Mouse (Mus musculus) midbrain, embryonic 16.5 days (tissue): ENCODE results near the gene Csrnp3. TPM values are rescaled to one million over a fixed set of nuclear protein-coding genes. Genes with fewer than 3 reads are reported as not detected.
A peak's percentile ranks its signal among the peaks of the same experiment; 100 is the strongest.

Experiments
- ATAC-seq: fragments of 200-750 bp; cut with Nextera tagmentation; 2 replicates; pipeline ENCODE4 v1.8.0; 2017; ENCODE audit warnings: moderate TSS enrichment
- H3K27ac ChIP-seq: fragments of 300-500 bp; sonication (generic); 2 replicates; pipeline ENCODE4 v1.5.1; 2014; ENCODE audit warnings: mild to moderate bottlenecking, low read length, mixed read lengths
- H3K27me3 ChIP-seq: fragments of 300-500 bp; sonication (generic); 2 replicates; pipeline ENCODE4 v1.6.1; 2014; ENCODE audit warnings: low read depth, low read length, mixed read lengths; ENCODE audit not compliant: control insufficient read depth, insufficient read depth
- H3K36me3 ChIP-seq: fragments of 300-500 bp; sonication (generic); 2 replicates; pipeline ENCODE4 v1.6.1; 2014; ENCODE audit warnings: mild to moderate bottlenecking, low read length, moderate library complexity, mixed read lengths; ENCODE audit not compliant: control insufficient read depth, insufficient read depth
- H3K4me1 ChIP-seq: fragments of 300-500 bp; sonication (generic); 2 replicates; pipeline ENCODE4 v1.6.1; 2014; ENCODE audit warnings: mild to moderate bottlenecking, low read length, mixed read lengths; ENCODE audit not compliant: control insufficient read depth, insufficient read depth
- H3K4me2 ChIP-seq: fragments of 300-500 bp; sonication (generic); 2 replicates; pipeline ENCODE4 v1.6.1; 2014; ENCODE audit warnings: mild to moderate bottlenecking, low read length, mixed read lengths
- H3K4me3 ChIP-seq: fragments of 300-500 bp; sonication (generic); 2 replicates; pipeline ENCODE4 v1.5.1; 2014; ENCODE audit warnings: low read depth, mild to moderate bottlenecking, low read length, moderate library complexity, mixed read lengths
- H3K9ac ChIP-seq: fragments of 300-500 bp; sonication (generic); 2 replicates; pipeline ENCODE4 v1.6.1; 2014; ENCODE audit warnings: low read depth, low read length, mixed read lengths
- H3K9me3 ChIP-seq: fragments of 300-500 bp; sonication (generic); replicated peaks from 2 replicates; pipeline ENCODE4 v1.6.1; 2014; ENCODE audit warnings: mild to moderate bottlenecking, low read length, mixed read lengths; ENCODE audit not compliant: control insufficient read depth, poor library complexity, severe bottlenecking
- WGBS: fragments of 180-500 bp; shearing (Covaris S2); extraction: QIAGEN DNeasy Blood & Tissue Kit; methylation state at CpG from one replicate; pipeline ENCODE4 v1.1.7; 2014; 5-methylcytosine and 5-hydroxymethylcytosine counted together
- polyA plus RNA-seq: library from polyadenylated mRNA; unstranded; fragments of >200 nt; fragmentation: Nextera tagmentation; extraction: Ambion mirVana; gene quantifications from 2 replicates; pipeline ENCODE4 v1.2.1, GENCODE M21; 2015

Gene Csrnp3
- polyA plus RNA-seq, 1 experiment from 2014 or later: 56.0 TPM

GRCm38 (mm10) chr2:65929927-65930326 lies 84.4 kb downstream of the Csrnp3 start:
- no peaks in the 10 kb centered on the region for H3K36me3 ChIP-seq
- peak overlapping the region; percentile 37 for H3K4me3 ChIP-seq
- peak overlapping the region; percentile 68 for H3K9ac ChIP-seq
- WGBS: 19% methylated on average over 11 of the region's 11 CpGs
- peak overlapping the region; percentile 89 for H3K27ac ChIP-seq
- H3K4me2 ChIP-seq: peak overlapping the region; percentile 48
- no peaks in the 10 kb centered on the region for H3K9me3 ChIP-seq
- no peaks in the 10 kb centered on the region for H3K27me3 ChIP-seq
- peaks cover 13% of the 10 kb centered on the region for H3K4me1 ChIP-seq
- ATAC-seq: peak; percentile 89

GRCm38 (mm10) chr2:65931313-65931712 lies 85.7 kb downstream of the Csrnp3 start:
- ATAC-seq: no peak
- Histone ChIP-seq H3K27me3 (no peaks in the 10 kb centered on the region), H3K4me2 (peak overlapping the region; percentile 82), H3K4me3 (peak overlapping the region; percentile 53), H3K9me3 (no peaks in the 10 kb centered on the region), H3K4me1 (peaks cover 13% of the 10 kb centered on the region), H3K27ac (peak overlapping the region; percentile 94), H3K9ac (peak overlapping the region; percentile 82), H3K36me3 (no peaks in the 10 kb centered on the region)
- WGBS: 25% methylated on average over 7 of the region's 7 CpGs

GRCm38 (mm10) chr2:65931841-65932311 lies 86.3 kb downstream of the Csrnp3 start:
- Histone ChIP-seq H3K9ac (peak overlapping the region; percentile 82), H3K4me3 (peak overlapping the region; percentile 53), H3K4me2 (peak overlapping the region; percentile 82), H3K9me3 (no peaks in the 10 kb centered on the region), H3K36me3 (no peaks in the 10 kb centered on the region), H3K4me1 (peaks cover 13% of the 10 kb centered on the region), H3K27me3 (no peaks in the 10 kb centered on the region), H3K27ac (peak overlapping the region; percentile 94)
- 1% methylated on average over 11 of the region's 11 CpGs for WGBS
- peak; percentile 90 for ATAC-seq

- Histone ChIP-seq H3K27ac (peak overlapping the region; percentile 63), H3K4me1 (peaks cover 16% of the 10 kb centered on the region), H3K9me3 (no peaks in the 10 kb centered on the region), H3K4me3 (peak overlapping the region; percentile 8), H3K27me3 (no peaks in the 10 kb centered on the region), H3K36me3 (no peaks in the 10 kb centered on the region), H3K9ac (peak overlapping the region; percentile 52), H3K4me2 (peak overlapping the region; percentile 43)
- no peak for ATAC-seq
- whole genome bisulfite sequencing: 29% methylated on average over 2 of the region's 2 CpGs
Observed at GRCm38 (mm10) chr2:65934099-65934498, 88.5 kb downstream of the Csrnp3 start.

GRCm38 (mm10) chr2:65938900-65939299 lies 93.3 kb downstream of the Csrnp3 start:
- ATAC-seq: no peak
- no peak overlapping the region for H3K9ac ChIP-seq
- no peak overlapping the region for H3K4me2 ChIP-seq
- H3K36me3 ChIP-seq: no peaks in the 10 kb centered on the region
- no peak overlapping the region for H3K4me3 ChIP-seq
- WGBS: 25% methylated on average over 3 of the region's 3 CpGs
- no peaks in the 10 kb centered on the region for H3K27me3 ChIP-seq
- peaks cover 22% of the 10 kb centered on the region for H3K4me1 ChIP-seq
- peak overlapping the region; percentile 46; the same call in 1 of the 2 replicates for H3K27ac ChIP-seq
- no peaks in the 10 kb centered on the region for H3K9me3 ChIP-seq

DNA sequence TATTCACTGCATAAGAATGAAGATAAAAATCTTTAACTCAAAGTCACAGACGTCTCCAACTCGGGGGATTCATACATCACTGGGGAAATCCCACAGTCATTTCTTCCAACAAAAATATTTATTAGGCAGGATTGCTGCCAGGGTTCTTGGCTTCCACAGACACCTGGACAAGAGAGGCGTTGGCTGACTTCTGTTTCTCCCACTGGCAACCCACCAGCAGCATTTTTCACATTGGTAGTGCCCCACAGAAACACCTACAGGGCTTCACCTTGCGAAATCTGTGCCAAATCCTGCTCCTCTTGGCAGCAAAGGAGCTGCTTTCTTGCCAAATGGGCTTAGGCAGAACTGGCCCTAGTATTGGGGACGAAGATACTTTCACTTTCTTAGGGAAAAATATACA lies 94.8 kb downstream of the Csrnp3 start:
- Histone ChIP-seq H3K4me2 (no peak overlapping the region), H3K36me3 (no peaks in the 10 kb centered on the region), H3K9me3 (no peaks in the 10 kb centered on the region), H3K4me1 (peaks cover 17% of the 10 kb centered on the region), H3K9ac (no peak overlapping the region), H3K27me3 (no peaks in the 10 kb centered on the region), H3K4me3 (no peak overlapping the region), H3K27ac (no peak overlapping the region)
- WGBS: 78% methylated on average over 5 of the region's 5 CpGs
- ATAC-seq: no peak

DNA sequence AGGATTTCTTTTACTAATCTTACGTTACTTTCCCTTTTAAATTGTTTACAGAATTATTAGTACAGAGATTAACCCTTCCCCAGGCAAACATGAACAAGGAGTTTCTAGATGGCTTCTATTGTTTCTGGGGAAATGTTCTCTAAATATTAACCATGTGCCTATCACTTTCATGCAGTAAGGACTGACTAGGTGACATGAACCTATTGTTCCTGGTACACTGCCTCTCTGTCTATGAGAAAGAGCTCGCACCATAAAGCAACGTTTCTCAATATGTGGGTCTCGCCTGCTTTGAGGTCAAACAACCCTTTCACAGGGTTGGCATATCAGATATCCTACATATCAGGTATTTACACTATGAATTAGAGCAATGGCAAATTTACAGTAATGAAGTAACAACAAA lies 96.8 kb downstream of the Csrnp3 start:
- Histone ChIP-seq H3K9me3 (no peaks in the 10 kb centered on the region), H3K27me3 (no peaks in the 10 kb centered on the region), H3K4me1 (peaks cover 17% of the 10 kb centered on the region), H3K36me3 (no peaks in the 10 kb centered on the region), H3K9ac (no peak overlapping the region), H3K4me3 (no peak overlapping the region), H3K4me2 (no peak overlapping the region), H3K27ac (no peak overlapping the region)
- WGBS: 84% methylated on average over 4 of the region's 4 CpGs
- no peak for ATAC-seq

GRCm38 (mm10) chr2:65948808-65949207 lies 103.2 kb downstream of the Csrnp3 start:
- Histone ChIP-seq H3K9me3 (no peaks in the 10 kb centered on the region), H3K36me3 (peaks cover 7% of the 10 kb centered on the region; the same call in 1 of the 2 replicates), H3K4me1 (peaks cover 14% of the 10 kb centered on the region), H3K4me2 (no peak overlapping the region), H3K27me3 (no peaks in the 10 kb centered on the region), H3K4me3 (no peak overlapping the region), H3K9ac (no peak overlapping the region), H3K27ac (no peak overlapping the region)
- ATAC-seq: no peak
- 92% methylated on average over 16 of the region's 16 CpGs for WGBS

- ATAC-seq: peak; percentile 59
- Histone ChIP-seq H3K4me1 (peaks cover 43% of the 10 kb centered on the region), H3K27ac (peak overlapping the region; percentile 66), H3K4me3 (0 out of 2 replicates have a peak overlapping the region, but pooled peaks have one; percentile 0), H3K4me2 (peak overlapping the region; percentile 43), H3K27me3 (no peaks in the 10 kb centered on the region), H3K9me3 (no peaks in the 10 kb centered on the region), H3K36me3 (peaks cover 7% of the 10 kb centered on the region; the same call in 1 of the 2 replicates), H3K9ac (peak overlapping the region; percentile 35)
- WGBS: 40% methylated on average over 17 of the region's 17 CpGs
Observed at GRCm38 (mm10) chr2:65953726-65954340, 108.3 kb downstream of the Csrnp3 start.
